15 mouse cellular contexts compared by ENCODE assay signal in the genomic region with DNA sequence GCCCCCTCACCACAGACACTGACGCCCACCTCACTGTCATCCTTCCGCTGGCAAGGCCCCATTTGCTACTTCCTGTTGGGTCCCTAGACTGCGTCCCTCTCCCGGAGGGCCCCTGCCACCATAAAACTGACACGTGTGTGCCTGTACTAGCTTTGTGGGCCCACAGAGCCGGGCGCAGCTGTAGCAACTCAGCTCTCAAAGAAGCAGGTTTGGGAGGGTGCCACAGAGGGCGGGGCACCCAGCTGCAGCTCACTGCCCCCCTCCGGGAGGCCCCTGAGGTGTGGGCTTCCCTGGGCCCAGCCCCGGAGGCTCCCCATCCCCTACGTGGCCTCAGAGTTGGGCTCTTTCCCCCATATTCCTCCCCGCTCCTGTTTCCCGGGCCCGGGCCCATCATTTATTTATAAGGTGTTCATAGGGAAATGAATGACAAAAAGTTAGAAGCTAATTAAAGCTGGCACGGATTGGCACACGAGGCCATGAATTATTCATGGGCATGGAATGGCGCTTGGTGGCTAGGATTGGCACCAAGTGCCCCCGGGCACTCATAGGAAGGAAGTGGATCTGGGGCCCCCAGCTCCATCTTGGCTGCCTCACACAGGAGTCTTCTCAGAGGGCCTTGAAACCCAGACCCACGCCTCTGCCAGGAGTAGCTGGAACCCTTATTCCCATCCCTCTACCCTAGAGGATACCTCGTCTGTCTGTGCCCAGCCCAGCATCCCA. TPM values are rescaled to one million over a fixed set of nuclear protein-coding genes. Genes with fewer than 3 reads are reported as not detected.
A peak's percentile ranks its signal among the peaks of the same experiment; 100 is the strongest.
DNase-seq lines count a peak whose midpoint lies in the region; ATAC-seq and TF ChIP-seq lines count a peak whose summit lies in the region.
"Had no signal": no experiment of that assay in that cellular context is flagged by ENCODE, and none has a peak within 500 bp of the region (broad histone marks: within the 10 kb centered on the region; RNA-seq: fewer than 3 reads in every experiment).

No protein-coding gene starts in this region.

- peaks cover 32% of the 10 kb centered on the region for H3K27me3 ChIP-seq in forebrain, embryonic 15.5 days
- peaks cover 50% of the 10 kb centered on the region for H3K27me3 ChIP-seq in forebrain, embryonic 10.5 days (ENCODE audit: poor library complexity, severe bottlenecking)
- peaks cover 37% of the 10 kb centered on the region for H3K27me3 ChIP-seq in midbrain, embryonic 13.5 days
- peaks cover 14% of the 10 kb centered on the region for H3K27me3 ChIP-seq in midbrain, embryonic 16.5 days (ENCODE audit: control insufficient read depth, insufficient read depth, low read depth, low read length)
- peaks cover 24% of the 10 kb centered on the region for H3K27me3 ChIP-seq in forebrain, embryonic 16.5 days (replicated peaks; ENCODE audit: control insufficient read depth, insufficient read depth, low read length)
- H3K27me3 ChIP-seq in thymus, adult 2 months (ENCODE audit: control insufficient read depth, insufficient read depth, low read length) = no peaks in the 10 kb centered on the region; the same call in 1 of the 2 replicates

- TF ChIP-seq CTCF in thymus, adult 2 months (IDR thresholded peaks at IDR 0.05; ENCODE audit: borderline replicate concordance, control insufficient read depth, extremely low read depth, insufficient read depth, low read length, poor library complexity) = no peak

- 35% methylated on average over 20 of the region's 20 CpGs for WGBS in forebrain, embryonic 15.5 days
- WGBS in forebrain, embryonic 10.5 days = 84% methylated on average over 20 of the region's 20 CpGs
- WGBS in midbrain, embryonic 13.5 days = 74% methylated on average over 20 of the region's 20 CpGs
- 64% methylated on average over 20 of the region's 20 CpGs for WGBS in midbrain, embryonic 16.5 days
- WGBS in forebrain, embryonic 16.5 days = 29% methylated on average over 20 of the region's 20 CpGs
- 36% methylated on average over 20 of the region's 20 CpGs for WGBS in thymus, adult 2 months

- H3K4me2 ChIP-seq in forebrain, embryonic 15.5 days (replicated peaks) = peak overlapping the region; percentile 27
- H3K4me2 ChIP-seq in midbrain, embryonic 13.5 days (replicated peaks) = no peak overlapping the region
- H3K4me2 ChIP-seq in midbrain, embryonic 16.5 days (ENCODE audit: low read length) = no peak overlapping the region
- peak overlapping the region; percentile 32 for H3K4me2 ChIP-seq in forebrain, embryonic 16.5 days (ENCODE audit: low read length)
- H3K4me2 ChIP-seq: embryonic facial prominence, embryonic 15.5 days; heart, embryonic 15.5 days; limb, embryonic 15.5 days; stomach, embryonic 15.5 days had no signal

- no peaks in the 10 kb centered on the region for H3K36me3 ChIP-seq in forebrain, embryonic 15.5 days
- H3K36me3 ChIP-seq in forebrain, embryonic 10.5 days (replicated peaks) = no peaks in the 10 kb centered on the region
- no peaks in the 10 kb centered on the region for H3K36me3 ChIP-seq in midbrain, embryonic 13.5 days
- no peaks in the 10 kb centered on the region for H3K36me3 ChIP-seq in midbrain, embryonic 16.5 days (ENCODE audit: control insufficient read depth, insufficient read depth, low read length)
- no peaks in the 10 kb centered on the region for H3K36me3 ChIP-seq in forebrain, embryonic 16.5 days (ENCODE audit: control insufficient read depth, insufficient read depth)
- no peaks in the 10 kb centered on the region for H3K36me3 ChIP-seq in thymus, adult 2 months (ENCODE audit: control insufficient read depth, insufficient read depth, low read length)
- H3K36me3 ChIP-seq: embryonic facial prominence, embryonic 15.5 days; heart, embryonic 15.5 days; limb, embryonic 15.5 days; stomach, embryonic 15.5 days had no signal

- H3K9ac ChIP-seq in forebrain, embryonic 15.5 days (replicated peaks) = no peak overlapping the region
- no peak overlapping the region for H3K9ac ChIP-seq in midbrain, embryonic 13.5 days (replicated peaks)
- H3K9ac ChIP-seq in midbrain, embryonic 16.5 days (ENCODE audit: low read depth, low read length) = no peak overlapping the region
- 0 out of 2 replicates have a peak overlapping the region, but pooled peaks have one; percentile 12 for H3K9ac ChIP-seq in forebrain, embryonic 16.5 days (replicated peaks; ENCODE audit: low read depth, low read length)
- H3K9ac ChIP-seq: embryonic facial prominence, embryonic 15.5 days; heart, embryonic 15.5 days; limb, embryonic 15.5 days; stomach, embryonic 15.5 days had no signal

- 0 out of 2 replicates have a peak, but pooled peaks have one; percentile 25 for TF ChIP-seq POLR2A in thymus, adult 2 months (IDR thresholded peaks at IDR 0.05; ENCODE audit: control insufficient read depth, extremely low read depth, insufficient read depth, low read length, poor library complexity)

- H3K4me1 ChIP-seq in forebrain, embryonic 15.5 days = peaks cover 17% of the 10 kb centered on the region
- peaks cover 9% of the 10 kb centered on the region for H3K4me1 ChIP-seq in forebrain, embryonic 10.5 days
- H3K4me1 ChIP-seq in midbrain, embryonic 13.5 days (replicated peaks) = peaks cover 12% of the 10 kb centered on the region
- H3K4me1 ChIP-seq in midbrain, embryonic 16.5 days (ENCODE audit: control insufficient read depth, insufficient read depth, low read length) = no peaks in the 10 kb centered on the region; the same call in 1 of the 2 replicates
- H3K4me1 ChIP-seq in forebrain, embryonic 16.5 days (replicated peaks; ENCODE audit: control insufficient read depth, insufficient read depth, low read length) = peaks cover 19% of the 10 kb centered on the region
- H3K4me1 ChIP-seq in thymus, adult 2 months (replicated peaks; ENCODE audit: control insufficient read depth, insufficient read depth, low read length) = peaks cover 20% of the 10 kb centered on the region

- peak; percentile 73 for ATAC-seq in forebrain, embryonic 15.5 days (replicated peaks)
- 0 out of 2 replicates have a peak, but pooled peaks have one; percentile 4 for ATAC-seq in midbrain, embryonic 13.5 days
- no peak for ATAC-seq in midbrain, embryonic 16.5 days
- ATAC-seq in forebrain, embryonic 16.5 days = peak; percentile 78
- no peak for ATAC-seq in monocyte, adult 5-6 weeks (replicated peaks; ENCODE audit: insufficient number of reproducible peaks, low FRiP score, low TSS enrichment, poor library complexity, severe bottlenecking)
- ATAC-seq: intestine, postnatal 0 days had no signal

- H3K27ac ChIP-seq in forebrain, embryonic 15.5 days (replicated peaks) = no peak overlapping the region
- H3K27ac ChIP-seq in forebrain, embryonic 10.5 days = no peak overlapping the region
- H3K27ac ChIP-seq in midbrain, embryonic 13.5 days = no peak overlapping the region
- no peak overlapping the region for H3K27ac ChIP-seq in midbrain, embryonic 16.5 days (ENCODE audit: low read length)
- no peak overlapping the region for H3K27ac ChIP-seq in forebrain, embryonic 16.5 days (ENCODE audit: low read length)
- H3K27ac ChIP-seq in thymus, adult 2 months (ENCODE audit: control insufficient read depth, insufficient read depth, low read length) = peak overlapping the region; percentile 64
- H3K27ac ChIP-seq: embryonic facial prominence, embryonic 15.5 days; gastrocnemius, adult 2 months; heart, embryonic 15.5 days; limb, embryonic 15.5 days; stomach, embryonic 15.5 days had no signal

- no peak overlapping the region for H3K4me3 ChIP-seq in forebrain, embryonic 15.5 days
- H3K4me3 ChIP-seq in forebrain, embryonic 10.5 days = no peak overlapping the region
- H3K4me3 ChIP-seq in midbrain, embryonic 13.5 days (replicated peaks) = no peak overlapping the region
- H3K4me3 ChIP-seq in midbrain, embryonic 16.5 days (ENCODE audit: low read depth, low read length) = no peak overlapping the region
- no peak overlapping the region for H3K4me3 ChIP-seq in forebrain, embryonic 16.5 days (replicated peaks; ENCODE audit: low read length)
- H3K4me3 ChIP-seq in thymus, adult 2 months (ENCODE audit: control insufficient read depth, insufficient read depth, low read length) = peak overlapping the region; percentile 7; the same call in 1 of the 2 replicates
- H3K4me3 ChIP-seq: embryonic facial prominence, embryonic 15.5 days; gastrocnemius, adult 2 months; heart, embryonic 15.5 days; limb, embryonic 15.5 days; stomach, embryonic 15.5 days had no signal

- DNase-seq in forebrain, embryonic 10.5 days (ENCODE audit: extremely low spot score, low spot score) = no peak
- DNase-seq in thymus, adult 2 months = peak; percentile 73
- DNase-seq in adrenal gland, postnatal 10 days = no peak
- DNase-seq: cerebellum, adult 9-11 months had no signal

- no peaks in the 10 kb centered on the region for H3K9me3 ChIP-seq in forebrain, embryonic 15.5 days
- no peaks in the 10 kb centered on the region for H3K9me3 ChIP-seq in forebrain, embryonic 10.5 days
- no peaks in the 10 kb centered on the region for H3K9me3 ChIP-seq in midbrain, embryonic 13.5 days
- H3K9me3 ChIP-seq in midbrain, embryonic 16.5 days (replicated peaks; ENCODE audit: control insufficient read depth, low read length, poor library complexity, severe bottlenecking) = no peaks in the 10 kb centered on the region
- H3K9me3 ChIP-seq in forebrain, embryonic 16.5 days (ENCODE audit: control insufficient read depth, low read length) = no peaks in the 10 kb centered on the region
- H3K9me3 ChIP-seq: embryonic facial prominence, embryonic 15.5 days; heart, embryonic 15.5 days; limb, embryonic 15.5 days; stomach, embryonic 15.5 days had no signal

RNA-seq across cellular contexts. Expression of gene Cdh23, which starts 4.5 kb away (rescaled TPM):
- 1.2 and 2.7 TPM in 2 replicates for polyA plus RNA-seq in forebrain, embryonic 15.5 days (2015; fragmentation: Nextera tagmentation; extraction: Ambion mirVana)
- 0.27 and 0.32 TPM in 2 replicates for polyA plus RNA-seq in forebrain, embryonic 10.5 days (2016; fragmentation: Nextera tagmentation; extraction: Ambion mirVana)
- polyA plus RNA-seq in midbrain, embryonic 13.5 days (2015; fragmentation: Nextera tagmentation; extraction: Ambion mirVana) = 4.8 and 5.7 TPM in 2 replicates
- polyA plus RNA-seq in midbrain, embryonic 16.5 days (2015; fragmentation: Nextera tagmentation; extraction: Ambion mirVana) = 4.7 and 7.7 TPM in 2 replicates
- polyA plus RNA-seq in forebrain, embryonic 16.5 days (2015; fragmentation: Nextera tagmentation; extraction: Ambion mirVana) = 1.2 and 2.7 TPM in 2 replicates
- polyA plus RNA-seq in thymus, adult 2 months (2012; rRNA removed) = 3.5 and 4.6 TPM in 2 replicates
- 1 to 10 TPM; 2.5 to 7.2 TPM for total RNA-seq in adrenal gland, postnatal 10 days (2021)
- total RNA-seq in monocyte, adult 5-6 weeks (2017) = 0.32 to 1.1 TPM in 2 of 3 replicates, not detected in the other

Comparison
In these comparisons a context has a peak if more than half of its experiments do, and no peak if none do; other contexts are left out.
1. ATAC-seq: peak in forebrain, embryonic 15.5 days (single experiment), midbrain, embryonic 13.5 days (single experiment) and forebrain, embryonic 16.5 days (single experiment); none in midbrain, embryonic 16.5 days (single experiment) and monocyte, adult 5-6 weeks (single experiment).
2. H3K4me2 ChIP-seq: peak in forebrain, embryonic 15.5 days (single experiment) and forebrain, embryonic 16.5 days (single experiment); none in midbrain, embryonic 13.5 days (single experiment) and midbrain, embryonic 16.5 days (single experiment).